Mouse (Mus musculus) 3T3-L1 (cell line): Measurements from ENCODE around the gene Mmp2.
"Not testable (repeated sequence)": the region's sequence is repeated elsewhere in the genome, so short reads cannot be mapped to it uniquely, and the experiment has no call there.

Source experiments
- DNase-seq: peaks from one replicate; pipeline ENCODE4 v3.0.0-alpha.2; 2015; ENCODE audit warnings: low read depth, low spot score

The Mmp2 gene

DNA sequence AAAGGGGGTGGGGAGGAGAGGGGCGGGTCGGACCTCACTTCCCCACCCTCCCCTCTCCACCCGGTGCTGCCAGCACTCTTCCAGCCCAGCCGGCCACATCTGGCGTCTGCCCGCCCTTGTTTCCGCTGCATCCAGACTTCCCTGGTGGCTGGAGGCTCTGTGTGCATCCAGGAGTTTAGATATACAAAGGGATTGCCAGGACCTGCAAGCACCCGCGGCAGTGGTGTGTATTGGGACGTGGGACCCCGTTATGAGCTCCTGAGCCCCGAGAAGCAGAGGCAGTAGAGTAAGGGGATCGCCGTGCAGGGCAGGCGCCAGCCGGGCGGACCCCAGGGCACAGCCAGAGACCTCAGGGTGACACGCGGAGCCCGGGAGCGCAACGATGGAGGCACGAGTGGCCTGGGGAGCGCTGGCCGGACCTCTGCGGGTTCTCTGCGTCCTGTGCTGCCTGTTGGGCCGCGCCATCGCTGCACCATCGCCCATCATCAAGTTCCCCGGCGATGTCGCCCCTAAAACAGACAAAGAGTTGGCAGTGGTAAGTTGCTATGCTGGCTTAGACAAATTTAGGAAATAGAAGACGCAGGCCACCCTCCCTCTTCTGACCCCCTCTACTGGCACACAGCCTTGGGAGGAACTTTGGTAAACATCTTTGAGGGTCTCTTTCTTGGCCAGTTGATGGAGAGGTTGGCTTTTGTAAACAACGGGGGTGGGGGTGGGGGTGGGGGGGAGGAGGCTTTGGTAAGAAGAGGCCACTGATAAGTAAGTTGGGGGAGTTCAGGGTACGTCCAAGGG lies at the start of gene Mmp2:
Gene Mmp2 (plus strand): TSS at position 49 of the 792 bp plus-strand sequence.
- DNase-seq = peak; percentile 79

- DNase-seq = no peak
Measured at GRCm38 (mm10) chr8:92780976-92781375, 46.1 kb upstream of the Mmp2 start.

GRCm38 (mm10) chr8:92783906-92784610 lies 43.0 kb upstream of the Mmp2 start:
- DNase-seq = peak; percentile 40

DNA sequence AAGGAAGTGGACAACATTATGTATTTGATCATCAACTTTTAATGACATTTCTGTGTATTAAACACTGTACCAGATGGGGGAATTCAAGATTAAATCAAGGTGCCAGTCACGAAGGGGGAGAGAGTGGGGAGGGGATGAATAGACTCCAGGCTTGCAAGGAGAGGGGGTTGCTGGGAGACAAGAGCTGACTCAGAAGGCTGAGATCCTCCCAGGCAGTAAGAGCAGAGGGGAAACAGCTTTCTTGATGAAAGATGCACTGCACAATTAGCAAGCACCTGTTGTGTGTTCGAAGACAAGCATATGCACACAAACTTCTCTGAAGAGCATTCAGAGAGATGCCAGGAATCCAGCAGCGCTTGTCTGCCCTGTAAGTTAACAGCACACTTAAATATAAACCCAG lies 36.3 kb upstream of the Mmp2 start:
- no peak for DNase-seq

- DNase-seq = not testable (repeated sequence)
Measured at GRCm38 (mm10) chr8:92791999-92792398, 35.1 kb upstream of the Mmp2 start.

DNA sequence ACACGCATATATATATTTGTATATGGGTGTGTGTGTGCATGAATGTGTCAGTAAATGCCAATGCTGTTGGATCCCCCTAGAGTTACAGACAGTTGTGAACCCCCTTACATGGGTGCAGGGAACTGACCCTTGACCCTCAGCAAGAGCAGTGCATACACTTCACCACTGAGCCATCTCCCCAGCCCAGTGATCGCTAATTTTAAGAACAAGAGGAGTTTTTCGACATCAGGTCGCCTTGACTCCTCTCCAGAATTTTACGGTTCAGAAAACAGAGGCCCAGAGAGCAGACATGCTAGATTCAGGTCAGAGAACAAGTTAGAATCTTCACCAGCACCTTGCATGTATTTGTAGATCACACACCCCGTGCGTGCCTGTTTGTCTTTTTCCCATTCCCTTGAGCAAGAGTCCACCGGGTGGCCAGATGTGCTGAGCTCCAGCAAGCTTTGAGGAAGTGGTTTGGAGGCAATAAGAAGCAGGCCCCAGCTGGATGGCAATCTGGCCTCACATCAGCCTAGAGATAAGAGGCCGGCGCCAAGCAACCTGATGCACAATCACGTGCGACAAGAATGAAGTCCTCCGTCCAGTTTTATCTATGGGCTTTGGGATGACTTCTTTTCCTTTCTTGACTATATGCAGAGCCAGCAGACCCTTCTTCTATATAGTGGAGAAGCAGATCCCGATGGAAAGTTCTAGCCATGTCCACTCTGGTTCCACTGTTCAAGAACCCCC lies 33.1 kb upstream of the Mmp2 start:
- DNase-seq = no peak

DNA sequence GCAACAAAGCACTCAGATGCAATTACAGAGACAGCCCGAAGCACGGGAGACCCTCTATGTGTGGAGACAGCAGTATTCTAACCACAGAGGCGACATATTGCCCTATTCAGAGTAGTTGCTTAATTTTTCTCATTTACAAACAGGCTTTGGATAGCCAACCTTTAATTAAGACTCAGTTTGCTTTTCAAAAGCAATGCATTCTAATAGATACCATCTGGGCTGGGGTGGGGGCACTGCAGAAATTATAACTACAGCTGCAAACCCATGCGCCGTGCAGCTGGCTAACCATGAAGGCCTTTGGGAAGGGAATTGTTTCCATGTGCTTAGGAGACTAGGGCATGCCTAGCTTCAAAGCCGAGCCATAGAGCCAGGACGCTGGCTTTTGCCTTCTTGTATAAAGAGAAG lies 29.6 kb upstream of the Mmp2 start:
- no peak for DNase-seq

DNA sequence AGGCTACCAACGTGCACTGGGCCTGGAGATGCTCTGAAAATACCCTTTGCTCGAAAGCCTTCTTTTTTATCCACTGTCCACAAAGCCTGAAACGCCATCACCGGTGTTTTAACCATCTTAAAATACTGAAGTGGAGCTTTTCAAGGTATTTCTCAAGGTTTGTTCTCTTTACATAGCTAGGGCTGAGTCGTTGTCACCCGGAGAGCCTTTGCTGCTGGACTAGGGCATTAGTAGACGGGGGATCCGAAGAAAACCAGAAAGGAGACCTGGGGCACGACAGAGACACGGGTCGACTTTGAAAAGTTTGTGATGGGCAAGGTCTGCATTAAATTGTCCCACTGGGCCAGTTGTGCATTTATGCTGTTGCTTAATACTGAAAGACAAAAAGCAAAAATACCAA lies 27.7 kb upstream of the Mmp2 start:
- no peak for DNase-seq

DNA sequence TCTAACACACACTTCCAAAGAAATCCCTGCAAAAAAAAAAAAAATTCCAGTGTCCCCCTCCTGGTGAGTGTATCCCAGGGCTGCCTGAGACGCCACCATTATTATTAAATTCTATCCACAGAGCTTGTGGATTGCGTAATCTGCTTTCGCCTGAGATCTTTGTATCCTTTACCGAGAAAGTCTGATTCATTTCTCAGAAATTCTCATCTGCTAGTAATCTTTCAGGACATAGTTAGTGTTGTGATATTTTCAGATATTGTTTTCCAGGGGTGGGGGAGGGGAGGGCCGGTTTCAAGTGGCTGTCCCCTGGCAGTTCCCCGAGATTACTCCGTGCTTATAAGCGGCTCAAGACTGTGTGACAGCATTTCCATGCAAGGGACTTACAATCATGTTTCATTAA lies 25.9 kb upstream of the Mmp2 start:
- DNase-seq = peak; percentile 91

GRCm38 (mm10) chr8:92802591-92802990 lies 24.5 kb upstream of the Mmp2 start:
- DNase-seq = peak; percentile 39

DNA sequence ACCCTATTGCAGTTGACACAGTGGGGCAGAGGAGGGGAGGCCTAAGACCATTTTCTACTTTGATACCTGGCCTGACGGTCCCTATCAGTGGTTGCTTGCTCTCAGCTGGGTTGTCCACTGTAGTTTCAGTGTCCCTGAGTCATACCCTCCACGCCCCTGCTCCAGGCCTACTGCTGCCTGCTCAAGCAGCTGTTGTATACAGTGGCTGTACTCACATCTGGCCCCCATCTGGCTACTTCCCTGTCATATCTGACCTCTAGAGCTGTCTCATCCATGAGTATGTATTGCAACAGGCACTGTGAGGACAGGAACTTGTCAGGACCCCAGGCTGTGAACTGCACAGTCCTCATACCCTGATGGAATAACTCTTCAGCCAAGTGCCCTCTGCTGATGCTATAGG lies 14.3 kb upstream of the Mmp2 start:
- peak; percentile 51 for DNase-seq

GRCm38 (mm10) chr8:92815661-92816060 lies 11.4 kb upstream of the Mmp2 start:
- no peak for DNase-seq

- DNase-seq = peak; percentile 97
Measured at GRCm38 (mm10) chr8:92817928-92818818, 8.9 kb upstream of the Mmp2 start.

DNA sequence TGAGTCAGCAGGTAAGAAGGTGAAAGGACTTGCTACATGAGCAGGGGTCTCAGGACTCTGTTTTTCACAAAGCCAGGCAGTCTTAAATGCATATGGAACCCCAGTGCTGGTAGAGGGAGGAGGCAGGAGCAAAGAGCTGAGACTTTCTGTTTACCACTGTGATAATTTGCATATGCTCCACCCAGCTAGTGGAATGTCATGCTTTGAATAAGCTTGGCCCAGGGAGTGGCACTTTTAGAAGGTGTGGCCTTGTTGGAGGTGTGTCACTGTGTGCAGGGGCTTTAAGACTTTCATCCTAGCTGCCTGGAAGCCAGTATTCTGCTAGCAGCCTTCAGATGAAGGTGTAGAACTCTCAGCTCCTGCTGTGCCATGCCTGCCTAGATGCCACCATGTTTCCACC lies 5.9 kb upstream of the Mmp2 start:
- DNase-seq = peak; percentile 20

DNA sequence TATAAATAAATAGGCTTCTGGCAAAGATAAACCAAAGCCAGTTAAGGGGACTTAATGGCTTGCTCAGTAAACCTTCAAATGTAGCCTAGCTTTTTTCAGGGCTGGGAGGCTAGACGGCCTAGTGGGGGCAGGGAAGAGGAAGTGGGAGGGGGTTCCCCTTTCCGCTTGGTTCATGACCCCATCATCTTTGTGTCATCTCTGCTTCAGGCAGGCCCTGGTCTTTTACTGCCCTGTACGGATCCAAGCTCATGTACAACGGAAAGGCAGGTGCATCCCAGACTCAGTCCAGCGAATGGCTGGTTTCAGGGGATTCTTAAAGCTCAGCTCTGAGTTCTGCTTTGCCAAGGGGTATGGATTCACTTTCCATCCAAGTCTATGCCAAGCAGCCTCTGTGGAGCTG lies 4.7 kb upstream of the Mmp2 start:
- DNase-seq = no peak

DNA sequence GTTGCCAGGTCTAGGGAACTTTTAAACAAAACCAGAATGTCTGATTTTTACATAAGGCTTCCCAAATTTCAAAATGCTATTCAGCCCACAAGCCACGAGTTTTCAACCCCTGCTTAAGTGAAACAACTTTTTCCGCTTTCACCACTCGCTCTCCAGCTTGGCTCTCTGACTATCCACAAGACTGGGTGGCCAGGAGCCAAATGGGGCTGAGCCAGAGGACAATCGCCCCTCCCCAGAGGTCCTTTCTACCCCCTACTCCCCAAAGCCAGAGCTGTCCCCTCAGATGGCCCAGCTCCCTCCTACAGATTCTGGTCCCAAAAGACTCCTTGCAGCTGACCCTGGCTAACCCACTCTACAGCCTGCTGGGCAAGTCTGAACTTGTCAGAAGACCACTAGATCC lies 1.1 kb upstream of the Mmp2 start:
- peak; percentile 51 for DNase-seq

GRCm38 (mm10) chr8:92828251-92828743 lies 1.2 kb downstream of the Mmp2 start:
- peak; percentile 47 for DNase-seq

DNA sequence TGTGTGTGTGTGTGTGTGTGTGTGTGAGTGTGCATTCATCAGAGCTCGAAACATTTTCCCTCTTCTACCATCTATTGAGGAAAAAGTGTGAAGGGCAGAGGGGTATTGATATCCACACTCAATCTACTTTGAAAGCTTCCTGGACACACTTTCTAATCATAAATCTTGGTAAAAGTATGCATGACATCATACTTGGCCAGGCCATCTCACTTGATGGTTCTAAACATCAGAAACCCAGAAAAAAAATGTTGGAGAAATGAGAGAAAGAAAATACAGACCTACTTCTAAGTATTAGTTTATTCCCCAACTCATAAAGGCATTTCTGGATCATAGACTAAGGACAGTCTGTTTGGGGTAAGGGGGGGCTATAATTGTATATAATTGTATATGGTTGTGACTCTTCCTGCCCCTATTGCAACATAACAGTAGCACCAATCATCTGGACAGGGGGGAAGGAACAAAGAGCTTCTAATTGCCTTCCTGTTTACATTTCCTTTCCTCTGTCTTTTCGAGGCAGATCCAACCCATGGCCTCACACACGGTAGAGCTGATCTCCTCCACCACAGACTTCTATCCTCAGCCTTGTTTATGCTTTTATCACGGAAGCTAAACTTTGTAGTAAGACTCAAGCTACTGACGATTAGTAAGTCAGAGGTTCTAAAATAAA lies 7.1 kb downstream of the Mmp2 start:
- peak; percentile 25 for DNase-seq

DNA sequence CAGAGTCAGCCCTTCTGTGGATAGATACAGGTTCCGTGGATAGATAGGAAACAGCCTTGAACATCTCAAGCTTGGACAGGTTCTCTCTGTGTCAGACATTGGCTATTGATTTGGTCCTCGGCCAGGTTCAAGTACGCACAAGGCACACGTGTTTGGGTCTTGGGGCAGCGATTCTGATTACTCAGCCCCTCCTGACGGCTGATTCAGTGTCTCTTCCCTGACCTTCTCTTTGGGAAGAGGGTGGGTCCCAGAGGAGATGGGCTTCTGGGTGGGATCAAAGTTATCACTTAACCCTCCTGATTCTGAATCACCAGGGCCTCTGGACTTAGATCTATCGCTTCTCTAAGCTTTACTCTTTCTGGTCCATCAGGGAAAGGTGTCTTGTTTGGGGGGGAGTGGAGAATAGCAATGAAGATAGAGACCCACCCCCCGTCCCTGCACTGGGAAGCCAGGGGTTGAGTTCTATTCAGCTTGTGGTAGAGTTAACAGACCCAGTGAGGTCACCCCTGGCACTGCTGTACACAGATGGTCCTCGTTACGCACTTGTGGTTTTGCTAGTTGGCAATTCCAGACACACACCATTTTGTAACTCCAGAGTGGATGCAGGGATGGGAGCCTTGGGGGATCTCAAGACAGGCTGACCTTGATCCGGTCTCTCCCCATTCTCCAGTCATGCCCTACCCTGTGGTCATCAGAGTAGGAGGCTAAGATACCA lies 7.9 kb downstream of the Mmp2 start:
- peak; percentile 84 for DNase-seq

- DNase-seq = no peak
Measured at GRCm38 (mm10) chr8:92835901-92836300, 8.8 kb downstream of the Mmp2 start.
